Mouse (Mus musculus) embryonic facial prominence, embryonic 15.5 days (tissue): ENCODE results near the gene Ncmap. TPM values are rescaled to one million over a fixed set of nuclear protein-coding genes. Genes with fewer than 3 reads are reported as not detected.
"Not testable (repeated sequence)": the region's sequence is repeated elsewhere in the genome, so short reads cannot be mapped to it uniquely, and the experiment has no call there.

Experiments used
- ATAC-seq: fragments of 200-750 bp; cut with Nextera tagmentation; 2 replicates; pipeline ENCODE4 v1.8.0; 2017; ENCODE audit warnings: low read depth, moderate TSS enrichment; ENCODE audit not compliant: insufficient number of reproducible peaks, low FRiP score, low TSS enrichment
- H3K27ac ChIP-seq: fragments of 300-500 bp; sonication (generic); replicated peaks from 2 replicates; pipeline ENCODE4 v1.5.1; 2015; ENCODE audit warnings: mild to moderate bottlenecking, inconsistent platforms
- H3K27me3 ChIP-seq: fragments of 300-500 bp; sonication (generic); 2 replicates; pipeline ENCODE4 v1.6.1; 2015; ENCODE audit warnings: inconsistent platforms
- H3K36me3 ChIP-seq: fragments of 300-500 bp; sonication (generic); 2 replicates; pipeline ENCODE4 v1.6.1; 2015; ENCODE audit warnings: mild to moderate bottlenecking, inconsistent platforms
- H3K4me1 ChIP-seq: fragments of 300-500 bp; sonication (generic); 2 replicates; pipeline ENCODE4 v1.6.1; 2015; ENCODE audit warnings: inconsistent platforms
- H3K4me2 ChIP-seq: fragments of 300-500 bp; sonication (generic); replicated peaks from 2 replicates; pipeline ENCODE4 v1.6.1; 2015; ENCODE audit warnings: mild to moderate bottlenecking, inconsistent platforms
- H3K4me3 ChIP-seq: fragments of 300-500 bp; sonication (generic); replicated peaks from 2 replicates; pipeline ENCODE4 v1.5.1; 2015; ENCODE audit warnings: mild to moderate bottlenecking, inconsistent platforms
- H3K9ac ChIP-seq: fragments of 300-500 bp; sonication (generic); 2 replicates; pipeline ENCODE4 v1.6.1; 2015; ENCODE audit warnings: inconsistent platforms
- H3K9me3 ChIP-seq: fragments of 300-500 bp; sonication (generic); replicated peaks from 2 replicates; pipeline ENCODE4 v1.6.1; 2016; ENCODE audit warnings: inconsistent platforms
- WGBS: fragments of 180-500 bp; shearing (Covaris S2); methylation state at CpG from one replicate; pipeline ENCODE4 v1.1.7; 2015; 5-methylcytosine and 5-hydroxymethylcytosine counted together
- polyA plus RNA-seq: library from polyadenylated mRNA; unstranded; fragments of >200 nt; fragmentation: Nextera tagmentation; extraction: Ambion mirVana; gene quantifications from 2 replicates; pipeline ENCODE4 v1.2.1, GENCODE M21; 2015

Ncmap gene
- polyA plus RNA-seq, 1 experiment from 2014 or later = 7.3 TPM

DNA sequence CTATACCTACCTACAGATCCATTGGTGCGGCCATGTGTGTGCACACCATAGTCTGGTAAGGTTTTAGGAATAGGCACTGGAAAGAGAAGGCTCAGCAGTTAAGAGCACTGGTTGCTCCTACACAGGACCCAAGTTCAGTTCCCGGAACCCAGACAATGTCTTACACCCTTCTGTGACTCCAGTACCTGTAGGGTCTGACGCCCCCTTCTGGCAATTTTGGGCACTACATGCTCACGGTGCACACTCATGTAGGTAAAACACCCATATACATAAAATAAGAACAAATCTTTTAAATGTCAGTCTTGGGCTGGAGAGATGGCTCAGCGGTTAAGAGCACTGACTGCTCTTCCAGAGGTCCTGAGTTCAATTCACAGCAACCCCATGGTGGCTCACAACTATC, 24.7 kb downstream of the Ncmap start:
- WGBS = 78% methylated on average over 5 of the region's 5 CpGs
- no peak overlapping the region for H3K4me3 ChIP-seq
- no peak for ATAC-seq

DNA sequence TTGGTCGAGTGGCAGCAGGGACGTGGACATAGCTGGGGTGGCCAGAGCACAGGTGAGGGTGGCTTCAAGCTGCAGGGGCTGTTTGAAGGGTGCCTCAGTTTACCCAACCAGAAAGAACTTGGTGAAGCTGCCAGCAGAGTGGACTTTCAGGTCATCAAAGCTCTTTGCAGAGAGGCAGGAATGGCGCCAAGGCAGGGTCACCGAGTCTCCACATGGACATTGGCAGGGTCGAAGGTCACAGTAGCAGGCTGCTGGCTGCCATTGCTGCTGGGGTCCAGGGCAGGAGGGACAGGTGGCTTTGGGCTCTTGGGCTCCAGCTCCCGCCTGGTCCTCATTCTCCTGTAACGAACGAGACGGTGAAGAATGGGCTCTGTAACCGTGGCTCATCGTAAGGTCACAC, 27.7 kb downstream of the Ncmap start:
- Histone ChIP-seq H3K27ac (no peak overlapping the region), H3K4me1 (no peaks in the 10 kb centered on the region), H3K4me3 (no peak overlapping the region), H3K9ac (no peak overlapping the region), H3K4me2 (no peak overlapping the region), H3K9me3 (no peaks in the 10 kb centered on the region), H3K27me3 (no peaks in the 10 kb centered on the region), H3K36me3 (no peaks in the 10 kb centered on the region)
- ATAC-seq = no peak
- WGBS = 64% methylated on average over 11 of the region's 11 CpGs

More for the DNA sequence above, 24.7 kb downstream of the Ncmap start:
- Histone ChIP-seq H3K4me1 (no peaks in the 10 kb centered on the region), H3K9ac (no peak overlapping the region), H3K36me3 (no peaks in the 10 kb centered on the region), H3K4me2 (no peak overlapping the region), H3K27me3 (no peaks in the 10 kb centered on the region), H3K27ac (no peak overlapping the region), H3K9me3 (no peaks in the 10 kb centered on the region)

DNA sequence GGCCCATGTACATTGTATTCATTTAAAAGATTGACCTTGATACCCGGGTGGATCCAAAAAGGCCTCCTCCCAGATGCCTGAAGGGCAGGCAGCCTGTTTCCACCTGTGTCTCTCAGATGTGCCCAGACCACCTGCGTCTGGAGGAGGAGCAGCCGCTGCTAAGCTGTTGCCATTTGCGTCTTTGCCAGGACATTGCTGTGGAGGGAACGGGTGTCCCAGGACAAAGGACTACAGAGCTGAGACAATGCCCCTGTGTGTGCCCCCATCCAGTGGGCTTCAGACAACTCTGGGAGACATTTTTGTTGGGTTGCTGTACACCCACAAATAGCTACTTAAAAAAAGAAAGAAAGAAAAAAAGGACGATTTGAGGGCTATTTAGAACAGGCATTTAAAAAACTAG, 35.2 kb downstream of the Ncmap start:
- Histone ChIP-seq H3K27me3 (no peaks in the 10 kb centered on the region), H3K4me2 (no peak overlapping the region), H3K9me3 (no peaks in the 10 kb centered on the region), H3K4me3 (no peak overlapping the region), H3K9ac (no peak overlapping the region), H3K36me3 (no peaks in the 10 kb centered on the region), H3K27ac (no peak overlapping the region), H3K4me1 (no peaks in the 10 kb centered on the region)
- ATAC-seq = no peak
- 13% methylated on average over 6 of the region's 6 CpGs for WGBS

DNA sequence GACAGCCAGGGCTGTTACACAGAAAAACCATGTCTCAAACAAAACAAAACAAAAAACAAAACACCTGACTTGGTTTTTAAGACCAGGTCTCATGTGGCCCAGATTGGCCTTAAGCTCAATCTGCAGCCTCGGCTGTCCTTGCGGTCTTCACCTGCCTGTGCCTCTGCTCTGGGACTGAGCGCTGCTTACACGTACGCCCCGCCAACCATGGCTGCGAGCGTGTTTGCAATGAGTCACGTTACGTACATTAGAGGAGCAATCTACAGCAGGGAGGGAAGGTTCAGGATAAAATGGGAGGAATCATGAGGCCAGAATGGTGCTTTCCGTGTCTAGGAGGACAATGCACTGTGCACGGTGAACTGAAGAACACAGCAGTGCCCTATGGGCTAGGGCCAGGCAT, 36.3 kb downstream of the Ncmap start:
- Histone ChIP-seq H3K9ac (no peak overlapping the region), H3K36me3 (no peaks in the 10 kb centered on the region), H3K4me2 (no peak overlapping the region), H3K4me3 (no peak overlapping the region), H3K4me1 (no peaks in the 10 kb centered on the region), H3K27me3 (no peaks in the 10 kb centered on the region), H3K27ac (no peak overlapping the region), H3K9me3 (no peaks in the 10 kb centered on the region)
- no peak for ATAC-seq
- WGBS = 85% methylated on average over 12 of the region's 12 CpGs

DNA sequence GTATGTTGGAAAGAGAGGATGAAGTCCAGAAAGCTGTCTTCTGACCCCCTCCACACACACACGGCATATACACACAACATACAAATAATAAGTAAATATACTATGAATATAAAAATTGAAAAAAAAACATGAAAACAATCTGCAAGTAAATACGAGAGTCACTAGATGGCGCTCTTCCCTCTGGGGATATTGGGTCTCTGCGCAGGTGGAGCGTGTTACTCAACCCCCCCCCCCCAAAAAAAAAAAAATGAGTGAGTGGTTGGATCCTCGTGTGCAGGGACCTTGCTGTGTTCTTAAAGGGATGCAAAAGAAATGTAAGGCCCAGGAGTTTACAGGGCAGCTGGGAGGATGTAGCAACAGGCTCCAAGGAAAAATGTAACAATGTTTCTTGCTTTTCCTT, 39.3 kb downstream of the Ncmap start:
- no peaks in the 10 kb centered on the region for H3K36me3 ChIP-seq
- H3K4me1 ChIP-seq = peaks cover 9% of the 10 kb centered on the region
- no peak overlapping the region for H3K4me3 ChIP-seq
- H3K4me2 ChIP-seq = no peak overlapping the region
- H3K27ac ChIP-seq = no peak overlapping the region
- no peak for ATAC-seq
- WGBS = under 1% methylated on average over 6 of the region's 6 CpGs
- H3K9me3 ChIP-seq = no peaks in the 10 kb centered on the region
- no peaks in the 10 kb centered on the region for H3K27me3 ChIP-seq
- H3K9ac ChIP-seq = no peak overlapping the region

DNA sequence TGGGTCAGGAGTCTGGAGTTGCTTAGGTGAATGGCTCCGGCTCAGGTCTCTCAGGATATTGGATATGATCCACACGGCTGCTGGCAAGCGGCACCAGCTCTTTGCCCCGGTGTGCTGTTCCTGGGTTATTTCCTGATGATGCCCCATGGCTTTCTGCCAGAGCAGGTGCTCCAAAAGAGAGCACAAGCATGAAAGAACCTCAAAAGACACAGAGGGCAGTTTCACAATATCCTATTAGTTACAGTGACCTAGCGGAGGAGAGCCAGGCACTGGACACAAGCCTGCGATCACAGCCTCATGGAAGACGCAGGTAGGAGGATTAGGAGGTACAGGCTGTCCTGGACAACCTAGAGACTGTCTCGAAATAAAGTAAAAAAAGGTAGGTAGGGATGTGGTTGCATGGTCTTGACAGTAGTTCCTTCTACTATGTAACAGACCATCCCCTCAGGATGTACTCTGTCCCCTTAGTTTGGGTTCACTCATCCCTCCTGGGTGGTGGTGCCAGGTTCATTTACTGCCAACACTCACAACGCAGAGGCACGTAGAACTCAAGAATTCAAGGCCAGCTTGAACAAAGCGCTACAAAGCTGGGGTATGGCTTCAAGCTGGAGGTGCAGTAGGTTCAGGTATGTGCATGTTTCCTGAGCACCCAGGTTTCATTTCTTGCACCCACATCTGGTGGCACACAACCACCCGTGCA, 40.7 kb downstream of the Ncmap start:
- no peak overlapping the region for H3K9ac ChIP-seq
- no peaks in the 10 kb centered on the region for H3K27me3 ChIP-seq
- H3K36me3 ChIP-seq = no peaks in the 10 kb centered on the region
- no peak overlapping the region for H3K4me2 ChIP-seq
- peaks cover 9% of the 10 kb centered on the region for H3K4me1 ChIP-seq
- ATAC-seq = no peak
- no peak overlapping the region for H3K4me3 ChIP-seq
- no peak overlapping the region for H3K27ac ChIP-seq
- 70% methylated on average over 12 of the region's 12 CpGs for WGBS
- no peaks in the 10 kb centered on the region for H3K9me3 ChIP-seq

DNA sequence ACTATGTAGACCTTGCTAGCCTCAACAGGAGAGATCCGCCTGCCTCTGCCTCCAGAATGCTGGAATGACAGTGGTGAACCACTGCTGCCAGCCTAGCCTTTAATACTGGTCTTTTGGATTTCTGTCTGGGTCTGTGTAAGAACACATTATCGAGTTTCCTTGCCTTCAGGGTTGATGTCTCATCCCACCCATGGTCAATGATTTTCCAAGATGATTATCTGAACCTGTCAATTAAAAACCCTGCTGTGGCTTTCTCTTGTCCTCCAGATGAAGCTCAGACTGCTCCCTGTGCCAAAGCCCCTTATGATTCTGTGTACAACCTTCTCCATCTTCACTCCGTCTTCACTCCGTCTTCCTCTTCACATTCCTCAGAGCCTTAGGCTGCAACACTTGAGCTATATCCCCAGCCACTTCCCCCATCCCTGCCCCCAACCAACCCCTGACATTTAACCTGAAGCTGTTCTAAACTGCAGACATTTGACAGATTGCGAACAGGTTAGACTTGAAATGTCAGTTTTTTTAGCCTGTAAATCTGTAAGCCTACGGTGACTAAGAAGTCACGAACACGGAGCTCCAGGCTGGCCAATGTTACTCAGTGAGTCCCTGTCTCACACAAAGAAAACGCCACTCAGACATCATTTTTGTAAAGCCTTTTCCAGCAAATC, 42.0 kb downstream of the Ncmap start:
- no peak overlapping the region for H3K4me3 ChIP-seq
- H3K4me2 ChIP-seq = no peak overlapping the region
- 58% methylated on average over 9 of the region's 9 CpGs for WGBS
- no peaks in the 10 kb centered on the region for H3K36me3 ChIP-seq
- H3K4me1 ChIP-seq = peaks cover 20% of the 10 kb centered on the region
- no peak overlapping the region for H3K27ac ChIP-seq
- no peaks in the 10 kb centered on the region for H3K27me3 ChIP-seq
- H3K9ac ChIP-seq = no peak overlapping the region
- no peak for ATAC-seq
- H3K9me3 ChIP-seq = no peaks in the 10 kb centered on the region

DNA sequence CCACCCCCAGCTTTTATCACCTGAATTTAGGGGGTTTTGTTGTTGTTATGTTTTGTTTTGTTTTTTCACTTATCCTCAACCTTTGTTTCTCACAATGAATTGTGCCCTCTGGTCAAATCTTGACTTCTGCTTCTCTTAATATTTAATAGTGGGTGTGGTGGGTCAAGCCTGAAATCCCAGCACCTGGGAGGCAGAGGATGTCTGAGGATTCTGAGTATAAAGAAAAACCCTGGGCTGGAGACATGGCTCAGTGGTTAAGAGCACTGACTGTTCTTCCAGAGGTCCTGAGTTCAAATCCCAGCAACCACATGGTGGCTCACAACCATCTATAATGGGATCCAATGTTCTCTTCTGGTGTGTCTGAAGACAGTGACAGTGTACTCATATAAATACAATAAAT, 43.3 kb downstream of the Ncmap start:
- Histone ChIP-seq H3K27ac (peak overlapping the region; percentile 99), H3K4me1 (peaks cover 21% of the 10 kb centered on the region)
- not testable (repeated sequence) for H3K36me3 ChIP-seq, H3K27me3 ChIP-seq, H3K4me3 ChIP-seq, H3K9me3 ChIP-seq, H3K4me2 ChIP-seq, ATAC-seq, H3K9ac ChIP-seq

DNA sequence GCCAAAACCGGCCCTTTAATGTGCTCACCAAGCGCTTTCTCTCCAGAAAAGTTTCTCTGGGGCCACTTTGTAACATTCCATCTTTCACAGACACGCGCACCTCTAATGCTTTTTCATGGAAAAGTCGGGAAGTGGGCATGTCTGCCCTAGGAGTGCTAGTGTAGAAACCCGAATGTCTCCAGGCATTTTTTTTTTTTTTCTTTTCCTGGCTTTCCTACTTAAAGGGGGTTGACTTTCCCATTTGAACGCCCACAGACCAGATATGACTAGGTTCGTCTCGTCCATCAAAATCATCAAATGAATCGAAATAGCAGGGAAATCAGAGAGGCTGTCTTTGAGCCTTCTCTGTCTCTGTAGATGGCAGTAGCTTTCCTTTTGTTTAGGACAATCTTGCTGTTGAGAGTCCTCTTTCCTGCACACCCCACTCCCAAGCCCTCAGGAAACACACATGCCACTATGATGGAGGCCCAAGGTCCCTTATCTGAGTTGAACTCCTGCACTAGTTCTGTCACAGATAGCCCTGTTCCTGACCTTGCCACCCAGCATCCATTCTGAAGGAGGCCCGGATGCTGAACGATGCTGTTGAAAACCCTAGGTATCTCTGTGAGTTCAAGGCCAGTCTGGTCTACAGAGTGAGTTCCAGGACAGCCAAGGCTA, 44.1 kb downstream of the Ncmap start:
- Histone ChIP-seq H3K27me3 (no peaks in the 10 kb centered on the region), H3K4me2 (peak overlapping the region; percentile 60), H3K27ac (peak overlapping the region; percentile 99), H3K36me3 (peaks cover 7% of the 10 kb centered on the region; the same call in 1 of the 2 replicates), H3K9ac (peak overlapping the region; percentile 50), H3K9me3 (no peaks in the 10 kb centered on the region), H3K4me1 (peaks cover 21% of the 10 kb centered on the region), H3K4me3 (peak overlapping the region; percentile 98)
- 16% methylated on average over 12 of the region's 12 CpGs for WGBS
- ATAC-seq = no peak; the same call in 1 of the 2 replicates

DNA sequence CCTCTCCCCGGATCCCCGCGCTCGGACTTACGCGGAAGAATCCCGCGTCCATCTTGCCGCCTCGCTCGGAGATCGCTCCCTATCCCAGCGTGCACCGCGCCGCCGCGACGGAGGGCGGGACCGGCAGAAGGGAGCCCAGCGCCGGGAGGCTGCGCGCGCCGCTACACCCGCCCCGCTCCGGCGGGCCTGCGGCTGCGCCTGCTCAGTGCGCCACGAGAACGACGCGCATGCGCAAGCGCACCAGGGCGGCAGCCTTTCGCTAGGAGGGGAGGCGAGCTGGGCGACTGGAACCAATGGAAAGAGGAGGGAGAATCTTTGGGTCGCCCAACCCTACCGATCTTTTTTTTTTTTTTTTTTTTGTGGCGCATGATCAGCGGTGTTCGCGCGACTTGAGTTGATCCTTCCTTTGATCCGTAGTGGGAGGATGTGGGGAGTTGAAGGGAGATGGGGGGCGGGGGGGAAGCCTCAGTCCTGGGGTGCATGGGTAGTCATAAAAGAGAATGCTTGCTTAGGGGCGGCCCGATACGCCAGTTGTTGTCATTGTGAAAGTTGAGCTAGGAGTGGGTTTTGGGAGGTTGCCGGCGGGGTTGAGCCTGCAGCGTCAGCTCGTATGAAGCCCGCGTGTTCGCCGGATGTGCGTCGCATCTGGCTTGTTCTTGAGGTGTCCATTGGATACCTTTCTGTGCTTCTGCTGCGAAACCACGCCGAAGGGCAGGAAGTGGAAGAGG, 44.8 kb downstream of the Ncmap start, which contains the start of gene Srrm1:
Gene Srrm1, minus strand, starts transcription at position 256 of the 728 bp plus-strand sequence.
- Histone ChIP-seq H3K27ac (peak within 1 kb of the TSS; percentile 99), H3K4me1 (peaks cover 21% of the 10 kb centered on the region), H3K9me3 (no peaks in the 10 kb centered on the region), H3K27me3 (no peaks in the 10 kb centered on the region), H3K4me3 (peak within 1 kb of the TSS; percentile 98), H3K9ac (peak within 1 kb of the TSS; percentile 94), H3K4me2 (peak within 1 kb of the TSS; percentile 77), H3K36me3 (peaks cover 7% of the 10 kb centered on the region; the same call in 1 of the 2 replicates)
- under 1% methylated on average over 67 of the region's 69 CpGs for WGBS
- peak; percentile 94 for ATAC-seq
